Mouse (Mus musculus): ENCODE measurements around the gene Dmbx1. TPM values are rescaled to one million over a fixed set of nuclear protein-coding genes. Genes with fewer than 3 reads are reported as not detected.

Gene Dmbx1
- polyA plus RNA-seq, 1 experiment from 2014 or later, result not detected

- Histone ChIP-seq H3K4me1 (ENCODE audit: control insufficient read depth, insufficient read depth, low read length) (no peaks in the 10 kb centered on the region), H3K9ac (ENCODE audit: low read length) (no peak overlapping the region), H3K27ac (ENCODE audit: low read length) (no peak overlapping the region), H3K27me3 (ENCODE audit: control insufficient read depth, insufficient read depth, low read length) (peaks cover 64% of the 10 kb centered on the region), H3K4me2 (ENCODE audit: low read depth, low read length) (no peak overlapping the region), H3K9me3 (replicated peaks; ENCODE audit: control insufficient read depth, low read length) (no peaks in the 10 kb centered on the region), H3K4me3 (ENCODE audit: low read length) (no peak overlapping the region), H3K36me3 (ENCODE audit: control insufficient read depth, insufficient read depth) (no peaks in the 10 kb centered on the region)
- WGBS, result 18% methylated on average over 7 of the region's 7 CpGs
- ATAC-seq (replicated peaks; ENCODE audit: extremely low read depth, insufficient read depth, low FRiP score), result no peak
Observed at GRCm38 (mm10) chr4:115905701-115906100, 34.0 kb downstream of the Dmbx1 start.

GRCm38 (mm10) chr4:115904375-115904774, 35.4 kb downstream of the Dmbx1 start:
- peaks cover 73% of the 10 kb centered on the region for H3K27me3 ChIP-seq (ENCODE audit: control insufficient read depth, insufficient read depth, low read length)
- H3K4me1 ChIP-seq (ENCODE audit: control insufficient read depth, insufficient read depth, low read length), result no peaks in the 10 kb centered on the region
- H3K27ac ChIP-seq (ENCODE audit: low read length), result no peak overlapping the region
- no peak overlapping the region for H3K9ac ChIP-seq (ENCODE audit: low read length)
- no peaks in the 10 kb centered on the region for H3K9me3 ChIP-seq (replicated peaks; ENCODE audit: control insufficient read depth, low read length)
- 22% methylated on average over 12 of the region's 12 CpGs for WGBS
- no peaks in the 10 kb centered on the region for H3K36me3 ChIP-seq (ENCODE audit: control insufficient read depth, insufficient read depth)
- no peak overlapping the region for H3K4me2 ChIP-seq (ENCODE audit: low read depth, low read length)
- H3K4me3 ChIP-seq (ENCODE audit: low read length), result no peak overlapping the region
- ATAC-seq (replicated peaks; ENCODE audit: extremely low read depth, insufficient read depth, low FRiP score), result no peak

GRCm38 (mm10) chr4:115902816-115903215, 36.9 kb downstream of the Dmbx1 start:
- no peaks in the 10 kb centered on the region for H3K9me3 ChIP-seq (replicated peaks; ENCODE audit: control insufficient read depth, low read length)
- H3K4me3 ChIP-seq (ENCODE audit: low read length), result no peak overlapping the region
- H3K9ac ChIP-seq (ENCODE audit: low read length), result no peak overlapping the region
- H3K4me1 ChIP-seq (ENCODE audit: control insufficient read depth, insufficient read depth, low read length), result peaks cover 6% of the 10 kb centered on the region; the same call in 1 of the 2 replicates
- 14% methylated on average over 5 of the region's 5 CpGs for WGBS
- H3K36me3 ChIP-seq (ENCODE audit: control insufficient read depth, insufficient read depth), result no peaks in the 10 kb centered on the region
- no peak overlapping the region for H3K27ac ChIP-seq (ENCODE audit: low read length)
- ATAC-seq (replicated peaks; ENCODE audit: extremely low read depth, insufficient read depth, low FRiP score), result no peak
- no peak overlapping the region for H3K4me2 ChIP-seq (ENCODE audit: low read depth, low read length)
- peaks cover 80% of the 10 kb centered on the region for H3K27me3 ChIP-seq (ENCODE audit: control insufficient read depth, insufficient read depth, low read length)

GRCm38 (mm10) chr4:115897901-115898631, 41.7 kb downstream of the Dmbx1 start:
- Histone ChIP-seq H3K4me3 (ENCODE audit: low read length) (peak overlapping the region; percentile 49), H3K27ac (ENCODE audit: low read length) (no peak overlapping the region), H3K4me1 (ENCODE audit: control insufficient read depth, insufficient read depth, low read length) (peaks cover 7% of the 10 kb centered on the region; the same call in 1 of the 2 replicates), H3K27me3 (ENCODE audit: control insufficient read depth, insufficient read depth, low read length) (peaks cover 71% of the 10 kb centered on the region), H3K4me2 (ENCODE audit: low read depth, low read length) (peak overlapping the region; percentile 71), H3K36me3 (ENCODE audit: control insufficient read depth, insufficient read depth) (no peaks in the 10 kb centered on the region), H3K9me3 (replicated peaks; ENCODE audit: control insufficient read depth, low read length) (no peaks in the 10 kb centered on the region), H3K9ac (ENCODE audit: low read length) (peak overlapping the region; percentile 11; the same call in 1 of the 2 replicates)
- ATAC-seq (replicated peaks; ENCODE audit: extremely low read depth, insufficient read depth, low FRiP score), result no peak; the same call in 1 of the 2 replicates
- WGBS, result 2% methylated on average over 56 of the region's 56 CpGs

- Histone ChIP-seq H3K4me1 (ENCODE audit: control insufficient read depth, insufficient read depth, low read length) (peaks cover 13% of the 10 kb centered on the region; the same call in 1 of the 2 replicates), H3K4me2 (ENCODE audit: low read depth, low read length) (no peak overlapping the region), H3K36me3 (ENCODE audit: control insufficient read depth, insufficient read depth) (no peaks in the 10 kb centered on the region), H3K9me3 (replicated peaks; ENCODE audit: control insufficient read depth, low read length) (no peaks in the 10 kb centered on the region), H3K27ac (ENCODE audit: low read length) (no peak overlapping the region), H3K9ac (ENCODE audit: low read length) (no peak overlapping the region), H3K27me3 (ENCODE audit: control insufficient read depth, insufficient read depth, low read length) (peaks cover 67% of the 10 kb centered on the region), H3K4me3 (ENCODE audit: low read length) (no peak overlapping the region)
- WGBS, result 22% methylated on average over 3 of the region's 3 CpGs
- no peak for ATAC-seq (replicated peaks; ENCODE audit: extremely low read depth, insufficient read depth, low FRiP score)
Observed at GRCm38 (mm10) chr4:115894281-115894680, 45.4 kb downstream of the Dmbx1 start.

- no peaks in the 10 kb centered on the region for H3K36me3 ChIP-seq (ENCODE audit: control insufficient read depth, insufficient read depth)
- no peak for ATAC-seq (replicated peaks; ENCODE audit: extremely low read depth, insufficient read depth, low FRiP score)
- H3K27me3 ChIP-seq (ENCODE audit: control insufficient read depth, insufficient read depth, low read length), result peaks cover 47% of the 10 kb centered on the region
- H3K9me3 ChIP-seq (replicated peaks; ENCODE audit: control insufficient read depth, low read length), result no peaks in the 10 kb centered on the region
- H3K27ac ChIP-seq (ENCODE audit: low read length), result no peak within 1 kb of the TSS
- peak within 1 kb of the TSS; percentile 63 for H3K4me2 ChIP-seq (ENCODE audit: low read depth, low read length)
- peaks cover 6% of the 10 kb centered on the region; the same call in 1 of the 2 replicates for H3K4me1 ChIP-seq (ENCODE audit: control insufficient read depth, insufficient read depth, low read length)
- 2% methylated on average over 31 of the region's 31 CpGs for WGBS
- peak within 1 kb of the TSS; percentile 25; the same call in 1 of the 2 replicates for H3K9ac ChIP-seq (ENCODE audit: low read length)
- peak within 1 kb of the TSS; percentile 33 for H3K4me3 ChIP-seq (ENCODE audit: low read length)
Observed at GRCm38 (mm10) chr4:115890553-115890952, 49.2 kb downstream of the Dmbx1 start, which contains the start of gene 6430628N08Rik. 6430628N08Rik (plus strand) TSS chr4:115890665.

GRCm38 (mm10) chr4:115890066-115890465, 49.7 kb downstream of the Dmbx1 start:
- no peaks in the 10 kb centered on the region for H3K9me3 ChIP-seq (replicated peaks; ENCODE audit: control insufficient read depth, low read length)
- peaks cover 44% of the 10 kb centered on the region for H3K27me3 ChIP-seq (ENCODE audit: control insufficient read depth, insufficient read depth, low read length)
- peak overlapping the region; percentile 25; the same call in 1 of the 2 replicates for H3K9ac ChIP-seq (ENCODE audit: low read length)
- peak overlapping the region; percentile 63 for H3K4me2 ChIP-seq (ENCODE audit: low read depth, low read length)
- peak overlapping the region; percentile 33 for H3K4me3 ChIP-seq (ENCODE audit: low read length)
- 12% methylated on average over 6 of the region's 6 CpGs for WGBS
- H3K4me1 ChIP-seq (ENCODE audit: control insufficient read depth, insufficient read depth, low read length), result peaks cover 6% of the 10 kb centered on the region; the same call in 1 of the 2 replicates
- no peak overlapping the region for H3K27ac ChIP-seq (ENCODE audit: low read length)
- no peak for ATAC-seq (replicated peaks; ENCODE audit: extremely low read depth, insufficient read depth, low FRiP score)
- H3K36me3 ChIP-seq (ENCODE audit: control insufficient read depth, insufficient read depth), result no peaks in the 10 kb centered on the region

- WGBS, result 59% methylated on average over 1 of the region's 1 CpGs
- Histone ChIP-seq H3K36me3 (ENCODE audit: control insufficient read depth, insufficient read depth) (no peaks in the 10 kb centered on the region), H3K4me2 (ENCODE audit: low read depth, low read length) (no peak overlapping the region), H3K4me3 (ENCODE audit: low read length) (no peak overlapping the region), H3K27me3 (ENCODE audit: control insufficient read depth, insufficient read depth, low read length) (peaks cover 29% of the 10 kb centered on the region), H3K9ac (ENCODE audit: low read length) (no peak overlapping the region), H3K9me3 (replicated peaks; ENCODE audit: control insufficient read depth, low read length) (no peaks in the 10 kb centered on the region), H3K4me1 (ENCODE audit: control insufficient read depth, insufficient read depth, low read length) (peaks cover 6% of the 10 kb centered on the region; the same call in 1 of the 2 replicates), H3K27ac (ENCODE audit: low read length) (no peak overlapping the region)
- no peak for ATAC-seq (replicated peaks; ENCODE audit: extremely low read depth, insufficient read depth, low FRiP score)
Observed at GRCm38 (mm10) chr4:115886875-115887274, 52.9 kb downstream of the Dmbx1 start.

GRCm38 (mm10) chr4:115885846-115886245, 53.9 kb downstream of the Dmbx1 start:
- H3K4me3 ChIP-seq (ENCODE audit: low read length), result no peak overlapping the region
- WGBS, result 73% methylated on average over 3 of the region's 3 CpGs
- no peak overlapping the region for H3K9ac ChIP-seq (ENCODE audit: low read length)
- no peaks in the 10 kb centered on the region for H3K36me3 ChIP-seq (ENCODE audit: control insufficient read depth, insufficient read depth)
- ATAC-seq (replicated peaks; ENCODE audit: extremely low read depth, insufficient read depth, low FRiP score), result no peak
- peaks cover 19% of the 10 kb centered on the region for H3K27me3 ChIP-seq (ENCODE audit: control insufficient read depth, insufficient read depth, low read length)
- H3K4me1 ChIP-seq (ENCODE audit: control insufficient read depth, insufficient read depth, low read length), result peaks cover 6% of the 10 kb centered on the region; the same call in 1 of the 2 replicates
- H3K4me2 ChIP-seq (ENCODE audit: low read depth, low read length), result no peak overlapping the region
- H3K27ac ChIP-seq (ENCODE audit: low read length), result no peak overlapping the region
- H3K9me3 ChIP-seq (replicated peaks; ENCODE audit: control insufficient read depth, low read length), result no peaks in the 10 kb centered on the region
